Mouse (Mus musculus) heart, embryonic 14.5 days (tissue): ENCODE results near the gene Wdfy4. TPM values are rescaled to one million over a fixed set of nuclear protein-coding genes. Genes with fewer than 3 reads are reported as not detected.
A peak's percentile ranks its signal among the peaks of the same experiment; 100 is the strongest.

ENCODE experiments used
- ATAC-seq: fragments of 200-750 bp; cut with Nextera tagmentation; 2 replicates; pipeline ENCODE4 v1.8.0; 2017; ENCODE audit warnings: low read depth, moderate TSS enrichment; ENCODE audit not compliant: insufficient number of reproducible peaks, insufficient read depth, low FRiP score
- H3K27ac ChIP-seq, 2 experiments: fragments of 200-500 bp in 1 of 2; fragments of 300-500 bp in 1 of 2; sonication (generic) in 1 of 2; replicated peaks in 1 of 2; 2 replicates each; pipeline ENCODE4 v1.5.1; 2012 to 2014; ENCODE audit warnings: low read depth in 2 of 2, low read length in 2 of 2, control low read depth in 1 of 2, mild to moderate bottlenecking in 1 of 2, mixed read lengths in 1 of 2; ENCODE audit not compliant: control insufficient read depth in 1 of 2, insufficient read depth in 1 of 2
- H3K27me3 ChIP-seq: fragments of 300-500 bp; sonication (generic); 2 replicates; pipeline ENCODE4 v1.6.1; 2014; ENCODE audit warnings: mild to moderate bottlenecking, low read length, control low read depth; ENCODE audit not compliant: control insufficient read depth, insufficient read depth
- H3K36me3 ChIP-seq: fragments of 300-500 bp; sonication (generic); 2 replicates; pipeline ENCODE4 v1.6.1; 2014; ENCODE audit warnings: mild to moderate bottlenecking, control low read depth, low read length, mixed read lengths; ENCODE audit not compliant: control insufficient read depth, insufficient read depth
- H3K4me1 ChIP-seq, 2 experiments: fragments of 200-500 bp in 1 of 2; fragments of 300-500 bp in 1 of 2; sonication (generic) in 1 of 2; 2 replicates each; pipeline ENCODE4 v1.6.1; 2012 to 2014; ENCODE audit warnings: low read length in 2 of 2, control low read depth in 1 of 2, mixed read lengths in 1 of 2; ENCODE audit not compliant: control insufficient read depth in 2 of 2, insufficient read depth in 2 of 2
- H3K4me2 ChIP-seq: fragments of 300-500 bp; sonication (generic); 2 replicates; pipeline ENCODE4 v1.6.1; 2014; ENCODE audit warnings: mild to moderate bottlenecking, low read length
- H3K4me3 ChIP-seq, 2 experiments: fragments of 200-500 bp in 1 of 2; fragments of 300-500 bp in 1 of 2; sonication (generic) in 1 of 2; 2 replicates each; pipeline ENCODE4 v1.5.1; 2012 to 2014; ENCODE audit warnings: low read length in 2 of 2, mild to moderate bottlenecking in 2 of 2, control low read depth in 1 of 2, low read depth in 1 of 2, moderate library complexity in 1 of 2; ENCODE audit not compliant: control insufficient read depth in 1 of 2, insufficient read depth in 1 of 2
- H3K9ac ChIP-seq: fragments of 300-500 bp; sonication (generic); 2 replicates; pipeline ENCODE4 v1.6.1; 2014; ENCODE audit warnings: mild to moderate bottlenecking, low read length
- H3K9me3 ChIP-seq: fragments of 300-500 bp; sonication (generic); 2 replicates; pipeline ENCODE4 v1.6.1; 2016; ENCODE audit warnings: low read length, control low read depth; ENCODE audit not compliant: control insufficient read depth
- WGBS: fragments of 180-500 bp; shearing (Covaris S2); extraction: QIAGEN DNeasy Blood & Tissue Kit; methylation state at CpG from one replicate; pipeline ENCODE4 v1.1.7; 2014; 5-methylcytosine and 5-hydroxymethylcytosine counted together
- polyA plus RNA-seq: library from polyadenylated mRNA; unstranded; fragments of >200 nt; fragmentation: Nextera tagmentation; extraction: Ambion mirVana; gene quantifications from 2 replicates; pipeline ENCODE4 v1.2.1, GENCODE M21; 2014

The Wdfy4 gene
- polyA plus RNA-seq, 1 experiment from 2014 or later = 0.31 TPM

DNA sequence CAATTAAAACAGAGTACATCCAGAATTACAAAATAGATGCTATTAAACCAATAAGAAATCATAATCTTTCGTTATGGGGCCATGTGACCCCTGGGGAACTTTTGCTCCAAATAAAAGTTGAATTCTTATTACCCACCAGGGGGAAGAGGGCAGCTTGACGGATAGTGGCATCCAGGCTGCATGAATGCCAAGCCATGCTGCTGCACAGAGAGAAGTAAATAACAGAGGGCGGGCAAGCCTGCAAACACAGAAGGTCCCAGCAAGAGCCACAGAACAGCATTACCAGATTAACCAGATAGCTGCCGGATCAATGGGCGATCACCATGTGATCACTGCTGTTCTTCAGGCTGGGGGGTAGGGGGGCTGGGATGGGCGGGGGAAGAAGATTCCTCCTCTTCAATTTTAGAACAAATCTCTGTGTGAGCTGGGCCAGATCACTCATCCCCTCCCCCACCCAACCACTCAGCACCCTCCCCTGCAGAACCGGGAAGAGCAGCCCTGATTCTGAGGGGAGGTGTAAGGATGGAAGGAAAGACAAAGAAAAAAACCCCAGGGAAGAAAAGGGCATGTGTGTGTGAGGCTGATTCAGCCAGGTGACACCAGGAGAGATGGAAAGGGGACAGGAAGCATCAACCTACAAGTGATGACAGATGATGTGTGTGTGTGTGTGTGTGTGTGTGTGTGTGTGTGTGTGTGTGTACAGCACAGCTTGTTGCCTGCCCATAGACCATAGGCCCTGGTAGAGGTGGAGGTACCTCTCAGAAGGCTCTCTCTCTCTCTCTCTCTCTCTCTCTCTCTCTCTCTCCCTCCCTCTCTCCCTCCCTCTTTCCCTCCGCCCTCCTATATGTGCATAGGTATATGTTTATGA lies 185.0 kb downstream of the Wdfy4 start:
- no peaks in the 10 kb centered on the region for H3K27me3 ChIP-seq
- peaks cover 8% of the 10 kb centered on the region for H3K9me3 ChIP-seq
- no peak overlapping the region for H3K27ac ChIP-seq
- no peak overlapping the region for H3K4me2 ChIP-seq
- no peak for ATAC-seq
- peaks cover 4 to 9% of the 10 kb centered on the region in 2 experiments; a peak in 3 of 4 replicates for H3K4me1 ChIP-seq
- WGBS = 47% methylated on average over 8 of the region's 8 CpGs
- H3K4me3 ChIP-seq = no peak overlapping the region
- H3K9ac ChIP-seq = no peak overlapping the region
- no peaks in the 10 kb centered on the region for H3K36me3 ChIP-seq

DNA sequence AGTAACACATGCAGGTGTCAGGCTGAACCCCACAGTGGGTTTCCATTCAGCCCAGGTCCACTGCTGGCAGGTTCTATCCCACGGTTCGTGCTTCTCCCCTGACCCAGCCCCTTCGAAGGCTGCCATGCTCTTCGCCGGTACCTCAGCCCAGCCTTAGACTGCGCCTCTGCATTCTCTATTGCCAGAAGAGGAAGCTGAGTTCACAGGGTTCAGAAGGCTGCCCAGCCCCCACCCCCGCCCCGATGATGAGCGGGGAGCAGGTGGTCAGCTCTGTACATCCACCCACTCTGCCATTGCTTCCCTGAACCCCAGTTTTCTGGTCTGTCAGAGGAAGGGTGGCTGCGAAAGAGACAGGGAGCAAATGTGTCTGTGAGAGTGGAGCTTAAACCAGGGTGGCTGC lies 185.8 kb downstream of the Wdfy4 start:
- H3K27ac ChIP-seq = no peak overlapping the region
- H3K9me3 ChIP-seq = no peaks in the 10 kb centered on the region
- no peak overlapping the region for H3K4me3 ChIP-seq
- 67% methylated on average over 10 of the region's 10 CpGs for WGBS
- ATAC-seq = no peak
- no peaks in the 10 kb centered on the region for H3K36me3 ChIP-seq
- no peaks in the 10 kb centered on the region for H3K27me3 ChIP-seq
- no peak overlapping the region for H3K4me2 ChIP-seq
- H3K4me1 ChIP-seq = peaks cover 10 to 17% of the 10 kb centered on the region in 2 experiments
- H3K9ac ChIP-seq = no peak overlapping the region

DNA sequence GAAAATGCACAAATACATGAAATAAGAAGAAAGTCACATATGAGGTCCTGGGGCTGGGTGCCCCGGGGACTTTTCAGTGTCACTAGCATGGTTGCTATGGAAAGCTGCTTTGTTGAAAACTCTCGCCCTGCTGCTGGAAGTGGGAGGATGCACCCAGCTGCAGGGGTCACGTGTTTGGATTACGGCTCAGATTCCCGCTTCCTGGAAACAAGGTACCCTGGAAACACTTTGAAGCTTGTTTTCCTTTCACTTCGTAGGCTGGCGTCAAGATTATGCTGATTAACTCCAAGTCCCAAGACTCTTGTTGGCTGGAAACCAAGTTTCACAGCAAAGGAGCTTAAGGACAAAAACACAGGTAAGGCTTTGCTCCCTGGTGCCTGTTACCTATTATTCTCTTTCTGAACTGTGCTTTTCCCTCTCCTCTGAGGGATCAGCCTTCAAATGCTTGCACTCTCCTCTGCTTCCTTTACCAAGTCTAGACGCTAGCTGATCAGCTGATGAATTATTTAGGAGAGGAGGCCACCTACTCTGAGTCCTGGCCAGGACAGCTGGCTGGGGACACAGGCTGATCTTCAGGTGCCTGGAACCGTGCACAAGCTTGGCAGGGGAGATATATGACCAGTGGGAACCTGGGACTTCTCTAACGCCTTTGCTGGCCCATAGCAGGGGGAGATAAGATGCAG lies 190.2 kb downstream of the Wdfy4 start:
- Histone ChIP-seq H3K9ac (peak overlapping the region; percentile 9; the same call in 1 of the 2 replicates), H3K4me3 (peak overlapping the region; percentile 2 to 11; a peak in 3 of 4 replicates), H3K27ac (peak overlapping the region in 1 of 2 experiments; percentile 30; a peak in 1 of 4 replicates), H3K36me3 (no peaks in the 10 kb centered on the region), H3K27me3 (no peaks in the 10 kb centered on the region), H3K4me2 (peak overlapping the region; percentile 48), H3K4me1 (peaks cover 10 to 17% of the 10 kb centered on the region in 2 experiments), H3K9me3 (no peaks in the 10 kb centered on the region)
- 7% methylated on average over 10 of the region's 10 CpGs for WGBS
- no peak for ATAC-seq

DNA sequence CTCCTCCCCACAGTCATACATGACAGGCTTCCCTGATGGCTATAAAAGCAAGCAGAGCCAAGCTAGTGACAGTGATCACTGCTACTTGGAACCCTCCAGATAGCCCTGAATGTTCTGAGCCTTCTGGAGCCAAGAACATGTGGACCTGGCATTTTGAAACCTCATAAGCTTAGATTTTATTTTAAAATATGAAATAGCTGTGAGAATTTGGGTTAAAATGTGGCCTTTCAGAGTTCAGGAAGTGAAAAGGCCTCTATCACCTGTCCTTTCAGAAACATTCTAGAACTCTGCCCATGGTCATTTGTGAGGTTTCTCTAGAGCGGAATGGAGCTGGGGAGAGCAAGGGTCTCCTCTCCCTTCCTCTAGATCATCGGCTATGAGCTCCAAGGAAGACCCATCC lies 194.2 kb downstream of the Wdfy4 start, which contains the start of gene Lrrc18:
Gene Lrrc18, plus strand, starts transcription at position 301 of the 400 bp plus-strand sequence.
- ATAC-seq = no peak
- Histone ChIP-seq H3K4me3 (no peak within 1 kb of the TSS), H3K27me3 (no peaks in the 10 kb centered on the region), H3K9ac (no peak within 1 kb of the TSS), H3K4me1 (peaks cover 10 to 13% of the 10 kb centered on the region in 2 experiments), H3K27ac (no peak within 1 kb of the TSS), H3K36me3 (no peaks in the 10 kb centered on the region), H3K4me2 (no peak within 1 kb of the TSS), H3K9me3 (no peaks in the 10 kb centered on the region)
- 89% methylated on average over 2 of the region's 2 CpGs for WGBS

DNA sequence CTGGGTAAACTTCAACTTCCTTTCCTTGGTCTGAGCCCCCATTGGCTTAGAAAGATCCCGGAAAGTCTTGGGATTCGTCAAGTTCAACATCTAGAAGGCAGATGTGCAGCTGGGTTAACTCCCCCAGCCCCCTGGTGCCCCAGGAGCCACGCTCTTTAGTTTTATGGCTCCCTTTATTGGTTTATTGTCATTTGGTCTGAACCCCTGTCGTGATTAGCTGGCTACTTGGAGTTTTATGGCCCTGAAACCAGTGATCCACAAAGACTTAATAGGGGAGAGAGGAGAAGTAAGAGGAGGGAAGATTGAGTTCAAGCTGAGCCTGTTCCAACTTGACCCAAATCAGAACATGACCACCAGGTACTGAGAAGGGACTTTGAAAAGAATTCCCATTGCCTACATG lies 198.6 kb downstream of the Wdfy4 start:
- 83% methylated on average over 4 of the region's 4 CpGs for WGBS
- no peak overlapping the region for H3K27ac ChIP-seq
- no peaks in the 10 kb centered on the region for H3K9me3 ChIP-seq
- no peak overlapping the region for H3K4me3 ChIP-seq
- ATAC-seq = no peak
- H3K36me3 ChIP-seq = no peaks in the 10 kb centered on the region
- peaks cover 4 to 8% of the 10 kb centered on the region in 2 experiments; a peak in 1 of 4 replicates for H3K4me1 ChIP-seq
- no peak overlapping the region for H3K4me2 ChIP-seq
- H3K9ac ChIP-seq = no peak overlapping the region
- H3K27me3 ChIP-seq = no peaks in the 10 kb centered on the region

DNA sequence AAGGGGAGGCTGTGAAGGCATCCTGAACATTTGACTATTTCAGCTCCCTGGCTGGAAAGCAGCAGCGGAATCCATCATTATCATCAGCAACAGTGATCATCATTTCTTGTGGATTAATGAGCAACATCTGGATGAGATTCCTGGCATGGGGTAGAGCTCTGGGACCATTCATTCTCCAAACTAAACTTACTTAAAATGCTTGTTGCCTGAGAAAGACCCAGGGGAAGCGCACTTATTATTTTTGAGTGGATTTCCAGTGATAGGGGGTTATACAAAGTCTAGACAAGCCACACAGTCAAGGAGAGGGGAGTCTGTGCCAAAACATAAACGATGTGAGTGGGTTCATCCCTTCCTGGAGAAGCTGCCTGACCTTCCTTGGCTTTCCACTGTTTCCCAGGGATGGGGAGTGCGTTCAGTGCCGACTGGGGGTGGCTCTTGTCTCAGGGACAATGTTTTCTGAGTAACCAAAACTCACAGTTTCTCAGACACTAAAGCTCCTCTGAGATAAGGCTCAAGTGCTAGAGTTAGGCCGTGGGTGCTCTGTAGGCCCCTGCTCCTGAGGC lies 201.1 kb downstream of the Wdfy4 start:
- Histone ChIP-seq H3K4me1 (peaks cover 4 to 8% of the 10 kb centered on the region in 2 experiments; a peak in 1 of 4 replicates), H3K27ac (no peak overlapping the region), H3K9ac (no peak overlapping the region), H3K4me3 (no peak overlapping the region), H3K36me3 (no peaks in the 10 kb centered on the region), H3K27me3 (no peaks in the 10 kb centered on the region), H3K9me3 (no peaks in the 10 kb centered on the region), H3K4me2 (no peak overlapping the region)
- WGBS = 38% methylated on average over 6 of the region's 6 CpGs
- ATAC-seq = no peak

DNA sequence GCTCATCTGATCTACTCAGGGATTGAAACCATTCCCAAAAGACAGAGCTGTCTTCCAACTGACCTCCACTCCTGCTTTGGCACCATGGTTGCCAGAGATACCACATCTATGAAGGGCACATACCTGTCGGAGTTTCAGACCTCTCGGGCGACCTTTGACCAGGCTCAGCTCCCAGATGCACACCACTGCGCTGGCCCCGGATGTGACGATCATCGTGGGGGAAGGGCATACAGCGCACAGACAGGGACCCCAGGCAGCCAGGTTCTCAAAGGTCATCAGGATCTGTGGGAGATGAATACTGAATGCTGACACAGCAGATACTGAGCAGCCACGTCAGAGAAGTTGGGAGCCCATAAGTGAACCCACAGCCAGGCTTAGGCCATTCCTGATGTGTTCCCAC lies 214.6 kb downstream of the Wdfy4 start:
- no peak for ATAC-seq
- no peaks in the 10 kb centered on the region for H3K27me3 ChIP-seq
- WGBS = 74% methylated on average over 9 of the region's 9 CpGs
- H3K9ac ChIP-seq = no peak overlapping the region
- H3K36me3 ChIP-seq = no peaks in the 10 kb centered on the region
- H3K9me3 ChIP-seq = no peaks in the 10 kb centered on the region
- H3K4me2 ChIP-seq = no peak overlapping the region
- H3K4me1 ChIP-seq = no peaks in the 10 kb centered on the region
- H3K27ac ChIP-seq = no peak overlapping the region
- H3K4me3 ChIP-seq = no peak overlapping the region
